Mouse (Mus musculus): ENCODE results near the gene Tpbgl.

Gene Tpbgl

GRCm38 (mm10) chr7:99641245-99641644 is 14.3 kb upstream of the Tpbgl start:
- DNase-seq: peak in 1 of 2 experiments; percentile 38

DNA sequence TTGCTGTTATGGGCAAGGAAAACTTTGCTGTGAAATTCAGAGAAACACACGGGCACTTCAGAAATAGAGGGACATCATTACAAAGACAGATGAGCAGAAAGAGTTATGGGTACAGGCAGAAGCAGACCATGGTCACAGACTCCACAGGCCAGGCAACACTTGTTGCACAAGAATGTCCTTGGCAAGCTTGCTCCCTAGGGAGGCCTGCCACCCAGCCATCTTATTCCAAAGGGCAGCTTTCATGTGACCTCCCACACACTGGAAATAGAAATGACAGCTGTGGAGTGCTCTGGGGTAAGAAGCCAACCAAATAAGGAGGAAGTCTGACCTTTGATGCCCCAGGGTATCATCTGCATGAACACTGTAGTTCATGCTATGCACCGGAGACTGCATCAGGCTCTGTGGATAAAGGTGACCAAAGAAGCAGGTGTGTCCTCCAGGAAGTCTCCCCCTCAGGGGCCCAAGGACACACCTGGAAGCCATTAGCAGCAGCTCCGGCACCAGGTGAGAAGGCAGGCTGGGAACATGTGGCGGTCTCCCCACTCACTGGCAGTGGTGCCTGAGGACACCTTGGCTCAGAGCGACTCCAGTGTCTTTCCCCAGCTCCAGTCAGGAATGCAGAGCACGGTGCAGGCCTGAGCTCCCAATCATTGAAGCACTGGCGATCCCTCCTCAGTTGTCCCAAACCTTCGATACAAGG is 7.2 kb upstream of the Tpbgl start:
- DNase-seq: no peak

DNA sequence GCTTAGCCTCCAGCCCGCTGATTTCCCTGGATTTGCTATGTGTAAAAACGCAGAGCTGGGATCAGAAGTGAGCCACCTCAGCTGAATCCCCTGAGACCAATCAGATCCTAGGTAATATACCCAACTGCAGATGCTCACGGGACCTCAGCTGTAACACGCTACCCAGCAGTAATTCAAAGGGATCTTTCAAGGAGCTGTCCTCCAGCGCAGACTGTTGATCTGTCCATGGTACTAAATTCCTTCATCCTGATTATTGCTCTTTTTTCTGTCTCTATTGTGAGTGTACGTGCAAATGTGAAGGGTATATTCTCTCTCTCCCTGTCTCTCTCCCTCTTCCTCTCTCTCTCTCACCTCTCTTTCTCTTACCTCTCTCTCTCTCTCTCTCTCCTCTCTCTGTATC is 5.4 kb upstream of the Tpbgl start:
- peak in 1 of 2 experiments; percentile 9 for DNase-seq

DNA sequence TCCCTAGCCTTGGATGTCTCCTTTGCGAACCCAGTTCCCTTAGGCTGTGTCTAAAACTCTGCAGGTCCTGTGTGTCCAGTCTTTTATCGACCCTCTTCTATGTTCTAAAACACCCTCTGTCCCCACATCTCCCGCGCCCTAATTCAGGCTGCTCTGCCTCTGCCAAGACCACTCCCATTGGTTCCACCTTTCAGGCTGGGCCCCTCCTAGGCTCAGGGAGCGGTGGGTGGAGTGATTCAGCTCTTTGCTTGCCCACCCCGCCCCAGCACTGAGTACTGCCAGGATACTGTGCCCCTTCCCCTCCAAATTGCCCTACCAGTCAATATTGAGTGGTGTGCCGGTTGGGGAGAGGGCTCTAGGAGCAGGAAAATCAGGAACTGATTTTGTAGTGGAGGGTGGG is 463 bp upstream of the Tpbgl start:
- peak in 1 of 2 experiments; percentile 24 for DNase-seq

DNA sequence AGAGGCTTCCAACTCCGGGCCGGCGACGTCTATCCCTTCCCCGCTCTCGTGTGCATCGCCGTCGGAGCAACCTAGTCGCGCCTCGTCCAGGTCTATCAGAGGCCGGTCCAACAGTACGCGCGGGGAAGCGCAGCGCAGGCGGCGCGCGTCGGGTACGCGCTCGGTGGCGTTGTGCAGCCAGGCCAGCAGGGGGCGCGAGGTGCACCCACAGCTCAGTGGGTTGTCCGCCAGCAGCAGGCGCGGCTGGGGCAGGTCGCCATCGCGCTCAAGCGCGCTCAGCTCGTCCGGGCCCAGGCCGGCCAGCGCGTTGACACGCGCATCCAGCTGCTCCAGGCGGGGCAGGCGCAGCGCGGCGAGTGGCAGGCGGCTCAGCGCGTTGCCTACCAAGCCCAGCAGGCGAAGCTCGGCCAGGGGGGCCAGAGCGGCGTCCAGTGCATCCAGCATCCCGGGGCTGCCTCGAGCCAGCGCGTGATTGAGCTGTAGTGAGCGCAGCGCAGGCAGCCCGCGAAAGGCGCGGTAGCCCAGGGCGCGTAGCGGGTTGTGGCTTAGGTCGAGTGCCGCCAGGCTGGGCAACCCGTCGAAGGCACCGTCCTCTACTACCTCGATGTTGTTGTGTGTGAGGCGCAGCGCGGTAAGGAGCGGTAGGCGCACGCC is 1.1 kb downstream of the Tpbgl start:
- DNase-seq: peak; percentile 82 to 89

DNA sequence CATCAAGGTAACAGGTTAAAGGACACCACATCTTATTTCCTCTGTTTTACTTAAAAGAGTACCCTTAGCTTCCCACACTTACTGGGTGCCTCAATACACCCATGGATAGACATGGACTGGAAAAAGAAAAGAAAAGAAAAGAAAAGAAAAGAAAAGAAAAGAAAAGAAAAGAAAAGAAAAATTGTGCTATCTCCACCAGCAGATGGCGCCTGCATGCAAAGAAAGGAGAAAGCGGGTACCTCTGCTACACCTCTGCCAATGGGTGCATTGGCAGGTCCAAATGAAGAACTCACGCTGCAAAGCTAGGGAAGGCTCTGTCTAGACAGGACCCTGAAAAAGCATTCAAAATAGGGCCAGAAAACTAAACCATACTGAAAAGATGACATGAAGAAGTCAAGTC is 8.0 kb downstream of the Tpbgl start:
- DNase-seq: peak in 1 of 2 experiments; percentile 55

DNA sequence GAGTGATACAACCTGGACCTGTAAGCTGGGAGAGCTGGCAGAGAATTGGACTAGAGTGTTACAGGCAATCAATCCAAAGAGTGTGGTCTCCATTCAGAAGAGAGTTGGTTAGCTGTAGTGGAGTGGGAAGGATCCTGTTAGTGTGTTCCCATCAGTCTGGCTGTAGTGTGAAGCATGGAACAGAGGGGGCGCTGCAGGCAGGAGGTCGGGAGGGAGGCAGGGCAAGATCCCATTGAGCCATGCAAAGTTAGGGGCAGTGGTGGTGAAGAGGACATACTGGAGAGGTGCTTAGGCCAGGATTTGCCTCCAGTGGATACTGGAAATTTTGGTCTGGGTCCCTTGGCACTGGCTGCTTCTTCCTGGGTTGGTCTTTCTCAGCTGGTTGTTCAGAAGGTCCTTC is 8.6 kb downstream of the Tpbgl start:
- DNase-seq: no peak

- no peak for DNase-seq
Observed at GRCm38 (mm10) chr7:99607632-99608031, 19.3 kb downstream of the Tpbgl start.

- no peak for DNase-seq
Observed at GRCm38 (mm10) chr7:99606766-99607165, 20.1 kb downstream of the Tpbgl start.

DNA sequence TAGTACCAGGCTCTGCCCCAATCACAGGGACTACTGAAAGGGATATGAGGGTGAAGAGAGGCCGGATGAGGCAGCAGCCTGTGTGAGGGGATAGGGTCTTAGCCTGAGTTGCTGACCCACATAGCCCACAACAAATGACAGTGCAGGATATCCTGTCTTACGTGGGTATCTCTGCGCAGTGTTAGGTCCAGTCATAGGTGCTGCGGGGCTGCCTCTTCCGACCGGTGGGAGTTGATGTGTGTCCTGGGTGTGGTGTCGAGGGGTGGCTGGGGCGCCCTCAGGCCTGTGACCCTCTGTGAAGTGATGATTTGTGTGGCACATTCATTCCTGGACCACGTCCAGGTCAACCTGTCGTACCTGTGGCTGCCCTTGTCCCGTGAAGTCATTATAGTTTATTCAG is 20.6 kb downstream of the Tpbgl start:
- no peak for DNase-seq

GRCm38 (mm10) chr7:99605058-99605457 is 21.8 kb downstream of the Tpbgl start:
- DNase-seq: no peak

GRCm38 (mm10) chr7:99603875-99604662 is 22.8 kb downstream of the Tpbgl start:
- no peak for DNase-seq

DNA sequence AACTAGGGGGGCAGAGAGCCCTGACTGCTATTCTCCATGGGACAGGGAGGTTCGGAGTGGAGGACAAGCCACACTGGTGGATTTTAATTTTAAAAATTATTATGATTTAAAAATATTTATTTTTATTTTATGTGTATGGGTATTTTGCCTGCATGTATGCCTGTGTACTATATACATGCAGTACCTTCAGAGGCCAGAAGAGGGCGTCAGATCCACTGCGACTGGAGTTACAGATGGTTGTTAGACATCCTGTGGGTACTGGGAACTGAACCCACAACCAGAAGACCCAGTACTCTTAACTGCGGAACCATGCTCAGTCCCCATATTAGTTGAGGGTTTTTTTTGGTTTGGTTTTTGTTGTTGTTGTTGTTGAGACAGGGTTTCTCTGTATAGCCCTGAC is 28.2 kb downstream of the Tpbgl start:
- DNase-seq: no peak

DNA sequence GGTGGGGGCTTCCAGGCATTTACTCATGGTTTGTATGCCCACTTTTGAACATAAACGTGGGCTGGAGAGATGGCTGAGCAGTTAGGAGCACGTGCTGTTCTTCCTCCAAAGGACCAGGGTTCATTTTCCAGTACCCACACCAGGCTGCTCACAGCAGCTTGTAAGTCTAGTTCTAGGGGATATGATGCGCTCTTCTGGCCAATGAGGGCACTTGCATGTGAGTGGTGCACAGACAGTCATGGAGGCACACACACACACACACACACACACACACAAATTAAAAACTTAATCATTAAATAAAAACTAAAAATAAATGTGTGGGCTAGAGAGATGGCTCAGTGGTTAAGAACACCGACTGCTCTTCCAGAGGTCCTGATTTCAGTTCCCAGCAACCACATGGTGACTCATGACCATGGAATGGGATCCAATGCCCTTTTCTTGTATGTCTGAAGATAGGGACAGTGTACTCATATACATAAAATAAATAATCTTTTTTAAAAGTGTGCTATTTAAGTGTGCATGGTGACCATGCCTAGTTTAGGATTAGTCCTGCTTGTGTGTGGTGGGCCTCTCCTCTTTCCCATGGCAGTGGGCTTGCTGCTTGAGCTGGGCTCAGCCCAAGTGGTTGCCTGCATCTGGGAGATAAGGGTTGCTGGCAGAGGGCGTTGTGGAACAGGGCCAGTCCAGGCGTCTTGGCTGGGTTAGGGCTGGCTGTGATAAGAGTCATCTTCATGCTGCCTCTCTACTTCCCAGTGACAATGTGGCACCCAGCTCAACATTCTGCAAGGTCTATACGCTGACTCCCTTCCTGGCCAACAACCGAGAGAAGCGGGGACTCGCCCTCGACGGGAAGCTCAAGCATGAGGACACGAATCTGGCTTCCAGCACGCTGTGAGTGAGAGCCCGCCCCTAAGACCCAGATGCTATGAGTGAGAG is 32.8 kb downstream of the Tpbgl start:
- no peak for DNase-seq

- DNase-seq: no peak
Observed at GRCm38 (mm10) chr7:99592669-99593068, 34.2 kb downstream of the Tpbgl start.

- DNase-seq: no peak
Observed at GRCm38 (mm10) chr7:99590646-99591045, 36.3 kb downstream of the Tpbgl start.

DNA sequence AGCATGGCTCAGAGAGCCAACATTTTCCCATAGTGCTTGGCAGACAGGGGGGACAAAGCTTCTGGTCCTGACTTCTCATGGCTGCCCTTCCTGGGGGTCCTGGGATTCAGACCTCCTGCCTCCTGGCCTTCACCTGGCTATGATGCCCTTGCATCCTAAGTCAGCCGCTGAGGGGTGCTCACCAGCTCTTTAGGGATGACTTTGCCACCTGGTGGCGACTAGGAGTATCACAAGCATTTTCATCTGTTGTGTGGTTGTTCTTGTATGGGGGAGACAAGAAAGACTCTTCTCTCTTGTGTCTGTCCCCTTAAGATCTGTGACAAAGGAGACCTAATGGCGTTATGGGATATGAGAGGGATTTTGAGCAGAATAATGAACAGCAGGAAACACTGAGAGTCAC is 36.8 kb downstream of the Tpbgl start:
- peak; percentile 74 to 86 for DNase-seq

- DNase-seq: no peak
Observed at GRCm38 (mm10) chr7:99585976-99586375, 40.9 kb downstream of the Tpbgl start.

- DNase-seq: no peak
Observed at GRCm38 (mm10) chr7:99583625-99584024, 43.3 kb downstream of the Tpbgl start.

GRCm38 (mm10) chr7:99582867-99583266 is 44.0 kb downstream of the Tpbgl start:
- DNase-seq: peak; percentile 60 to 75

GRCm38 (mm10) chr7:99582306-99582705 is 44.6 kb downstream of the Tpbgl start:
- DNase-seq: no peak

DNA sequence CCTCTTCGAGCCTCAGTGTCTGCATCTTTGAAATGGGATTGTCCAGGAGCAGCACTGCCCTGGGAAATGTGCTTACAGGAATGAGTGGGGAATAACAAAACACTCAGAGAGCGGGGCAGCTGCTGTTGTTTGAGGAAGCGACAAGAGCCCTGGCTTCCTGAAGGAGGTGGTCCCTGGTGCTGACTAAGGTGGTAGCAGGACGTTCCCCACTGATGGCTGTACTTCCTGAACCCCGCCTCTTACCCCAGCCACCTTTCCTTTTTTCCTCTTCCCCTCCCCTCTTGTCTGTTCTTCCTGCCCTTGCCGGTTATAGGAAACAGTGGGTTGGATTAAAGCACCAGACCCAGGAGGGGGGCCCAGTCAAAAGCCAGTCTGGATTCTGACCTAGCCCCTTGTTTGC is 46.7 kb downstream of the Tpbgl start:
- no peak for DNase-seq

Measured in kidney, postnatal 25 days (tissue).